Mouse (Mus musculus) adipocyte (in vitro differentiated cells): Measurements from ENCODE around the gene Col6a2.
A peak's percentile ranks its signal among the peaks of the same experiment; 100 is the strongest.

Experiments
- DNase-seq: peaks from one replicate; pipeline ENCODE4 v3.0.0-alpha.2; 2016; ENCODE audit warnings: low spot score

Gene Col6a2

DNA sequence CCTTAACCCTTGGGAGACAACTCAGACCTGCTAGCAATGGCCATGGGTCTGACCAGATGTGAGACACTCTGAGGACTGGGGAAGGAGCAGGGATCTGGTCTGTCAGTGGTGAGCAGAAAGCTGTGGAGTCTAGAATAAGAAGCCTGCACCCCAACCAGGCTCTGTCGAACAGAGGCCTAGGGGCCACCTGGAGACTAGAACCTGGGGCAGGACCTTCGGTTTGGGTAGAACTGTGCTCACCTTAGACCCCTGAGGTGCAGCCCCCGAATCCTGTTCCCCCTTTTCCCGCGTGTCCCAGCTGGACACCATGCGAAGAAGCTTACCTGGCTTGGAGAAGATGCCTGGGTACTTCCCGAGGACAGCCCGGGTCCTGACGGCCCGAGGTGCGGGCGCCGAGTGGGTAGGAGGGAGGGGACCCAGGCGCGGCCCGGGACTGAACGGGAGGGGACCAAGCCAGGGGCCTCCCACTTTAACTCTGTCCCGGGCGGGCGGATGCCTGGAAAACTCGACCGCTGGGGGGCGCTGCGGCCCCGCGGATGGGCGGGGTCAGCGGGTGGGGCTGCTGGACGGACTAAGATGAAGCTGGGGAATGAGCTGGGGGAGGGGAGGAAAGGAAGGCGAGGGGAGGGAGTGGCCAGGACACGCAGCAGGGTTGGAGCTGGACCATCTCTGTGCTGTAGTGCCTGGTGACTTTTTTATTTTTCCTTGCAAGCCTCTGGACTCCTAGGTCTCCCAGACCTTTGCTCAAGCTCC is at the start of gene Col6a2:
Gene Col6a2, minus strand, starts transcription at position 703 of the 753 bp plus-strand sequence.
- peak; percentile 97 for DNase-seq

- DNase-seq, result no peak
Measured at GRCm38 (mm10) chr10:76671939-76672338, 48.5 kb upstream of the Col6a2 start.

GRCm38 (mm10) chr10:76668947-76669284 is 45.5 kb upstream of the Col6a2 start:
- DNase-seq, result peak; percentile 78

DNA sequence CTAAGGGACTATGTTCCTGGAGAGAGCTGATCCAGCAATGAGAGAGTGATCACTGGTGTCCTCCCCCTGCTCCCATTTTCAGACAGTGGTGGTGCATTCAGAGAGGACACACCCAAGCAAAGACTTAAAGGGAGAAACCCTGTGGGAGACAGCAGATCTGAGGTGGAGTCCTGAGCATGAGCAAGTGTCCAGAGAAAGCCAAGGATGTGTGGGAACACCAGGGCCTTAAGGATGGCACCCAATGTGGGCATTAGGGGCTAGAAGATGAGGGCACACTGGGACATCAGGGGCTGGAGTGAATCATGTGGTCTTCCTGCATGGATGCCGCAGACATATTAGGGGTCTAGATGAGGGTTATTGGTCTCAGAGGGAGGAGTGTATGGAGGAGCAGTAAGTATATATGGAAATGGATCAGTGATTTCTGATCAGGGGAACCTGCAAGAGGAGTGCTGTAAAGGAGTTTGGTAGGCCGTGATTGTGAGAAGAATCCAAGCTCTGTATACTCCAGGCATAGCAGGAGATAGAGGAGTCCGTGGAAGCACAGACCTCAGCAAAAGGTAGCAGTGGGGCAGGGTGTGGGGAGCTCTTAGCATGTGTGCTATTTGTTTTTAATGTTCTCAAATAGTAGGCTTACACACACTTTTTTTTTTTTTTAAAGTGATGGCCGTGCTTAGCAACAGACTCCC is 45.0 kb upstream of the Col6a2 start:
- DNase-seq, result peak; percentile 39

DNA sequence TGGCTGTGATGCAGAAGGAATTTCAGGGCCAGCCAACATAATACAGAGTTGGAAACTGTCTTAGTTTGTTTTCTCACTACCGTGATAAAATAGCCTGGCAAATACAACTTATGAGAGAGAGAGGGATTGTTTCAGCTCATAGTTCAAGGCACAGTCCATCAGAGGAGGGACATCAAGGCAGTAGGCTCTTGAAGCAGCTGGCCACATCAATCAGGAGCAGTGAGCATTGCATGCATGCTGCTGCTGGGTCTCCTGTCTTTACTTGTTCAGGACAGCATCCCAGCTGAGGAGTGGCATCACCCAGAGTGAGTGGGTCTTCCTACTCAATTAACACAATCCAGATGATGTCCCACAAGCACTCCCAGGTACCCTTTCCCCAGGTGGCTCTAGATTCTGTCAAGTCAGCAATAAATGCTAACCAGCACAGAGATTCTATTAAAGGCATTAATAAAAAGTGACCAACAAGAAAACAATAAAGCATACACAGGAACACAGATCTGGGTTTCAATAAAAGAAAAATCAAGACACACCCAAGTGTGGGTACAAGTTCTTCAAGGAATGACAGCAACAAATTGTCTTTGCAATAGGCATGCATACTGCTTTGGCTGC is 43.9 kb upstream of the Col6a2 start:
- DNase-seq, result peak; percentile 24

DNA sequence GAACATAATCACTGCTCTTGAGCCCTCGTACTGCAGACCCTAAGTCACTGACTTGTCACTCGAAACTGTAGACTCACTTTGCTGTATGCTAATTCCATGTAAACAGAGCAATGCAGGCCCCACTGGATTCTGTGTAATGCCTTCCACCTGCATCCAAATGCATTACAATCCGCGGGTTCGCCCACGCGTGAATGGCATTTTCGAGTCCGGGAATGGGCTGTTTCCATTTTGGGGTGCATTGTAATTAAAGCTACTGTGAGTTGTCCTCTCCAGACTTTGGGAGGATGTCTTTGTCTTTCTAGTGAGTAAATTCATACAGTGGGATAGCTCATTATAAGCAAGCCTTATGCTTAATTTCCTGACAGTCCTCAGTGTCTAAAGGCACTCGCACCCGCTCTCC is 42.1 kb upstream of the Col6a2 start:
- DNase-seq, result no peak

DNA sequence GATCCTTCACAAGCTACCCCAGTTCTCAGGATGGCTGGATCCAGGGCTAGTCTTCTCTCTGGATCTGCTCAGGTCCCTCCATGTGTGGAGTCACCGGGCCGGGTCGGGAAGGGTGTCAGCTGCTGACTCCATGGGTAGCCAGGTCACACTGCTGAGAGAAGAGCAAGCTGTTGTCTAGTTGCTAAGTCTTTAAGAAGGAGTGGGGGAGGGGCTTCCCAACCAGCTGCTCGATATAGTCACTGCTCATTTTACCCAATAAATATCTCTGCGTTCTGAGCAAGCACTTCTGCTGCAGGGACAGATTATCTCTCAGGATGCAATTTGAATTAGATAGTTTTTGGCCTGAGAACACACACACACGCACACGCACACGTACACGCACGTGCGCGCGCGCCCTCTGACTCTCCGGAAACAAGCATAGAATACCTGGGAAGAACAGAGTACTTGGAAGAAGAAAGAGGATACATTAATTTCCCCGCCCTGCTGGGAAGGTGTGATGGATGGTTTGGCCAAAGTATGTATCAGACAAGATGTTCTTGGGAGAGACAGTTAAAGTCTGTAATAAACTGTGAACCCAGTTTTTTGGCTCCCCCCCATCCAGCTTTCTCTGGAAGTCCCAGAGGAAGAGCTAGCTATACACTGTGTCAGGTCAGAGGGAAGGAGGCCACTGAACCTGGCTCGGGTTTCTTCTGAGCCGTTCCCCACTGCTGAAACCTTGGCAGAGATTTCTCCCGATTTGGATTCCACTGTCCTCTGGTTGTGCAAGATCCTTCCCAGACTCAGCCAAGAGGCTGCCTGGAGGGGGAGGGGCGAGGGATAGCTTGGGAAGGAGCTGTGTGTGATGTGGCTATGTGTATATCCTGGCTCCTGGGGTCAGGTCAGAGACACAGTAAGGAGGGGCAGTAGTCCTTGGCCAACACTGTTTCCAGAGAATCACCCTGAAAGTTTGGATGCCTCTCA is 41.0 kb upstream of the Col6a2 start:
- DNase-seq, result peak; percentile 99

GRCm38 (mm10) chr10:76653345-76654336 is 30.2 kb upstream of the Col6a2 start:
- DNase-seq, result peak; percentile 74

- no peak for DNase-seq
Measured at GRCm38 (mm10) chr10:76650662-76651342, 27.4 kb upstream of the Col6a2 start.

DNA sequence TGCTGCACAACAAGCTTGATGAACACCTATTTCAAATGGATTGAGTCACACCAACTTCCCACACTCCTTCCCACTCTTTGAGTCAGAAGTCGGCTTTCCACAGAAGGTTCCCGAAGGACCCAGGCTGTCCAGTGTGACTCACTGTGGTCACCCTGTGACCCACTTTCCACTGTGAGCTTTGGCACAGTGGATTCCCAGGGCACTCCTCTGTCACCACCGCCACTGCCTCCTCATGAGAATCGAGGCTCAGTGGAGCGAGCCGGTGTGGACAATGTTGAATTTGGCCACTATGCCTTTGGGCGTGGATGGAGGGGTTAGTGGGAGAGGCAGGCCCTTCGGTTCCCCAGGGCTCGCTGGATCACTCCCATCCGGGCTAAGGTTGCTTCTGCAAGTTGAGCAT is 25.3 kb upstream of the Col6a2 start:
- DNase-seq, result peak; percentile 93

DNA sequence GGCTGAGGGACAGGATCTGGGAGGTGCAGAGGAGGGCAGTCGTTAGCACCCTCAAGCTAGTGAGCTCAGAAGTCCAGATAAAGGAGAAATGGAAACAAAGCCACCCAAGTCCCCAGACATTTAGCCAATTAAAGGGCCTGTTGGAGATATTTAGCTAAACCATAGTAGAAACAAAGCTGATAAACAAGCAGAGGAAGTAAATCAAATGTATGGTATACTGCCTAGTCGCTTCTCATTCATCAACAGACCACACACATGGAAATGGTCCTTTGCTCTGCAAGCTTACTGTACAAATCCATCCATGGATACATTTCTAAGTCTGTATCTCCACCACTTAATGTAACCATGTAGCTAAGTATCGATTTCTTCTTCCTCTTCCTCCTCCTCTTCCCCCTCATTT is 24.0 kb upstream of the Col6a2 start:
- DNase-seq, result no peak

GRCm38 (mm10) chr10:76645686-76646085 is 22.3 kb upstream of the Col6a2 start:
- DNase-seq, result no peak

DNA sequence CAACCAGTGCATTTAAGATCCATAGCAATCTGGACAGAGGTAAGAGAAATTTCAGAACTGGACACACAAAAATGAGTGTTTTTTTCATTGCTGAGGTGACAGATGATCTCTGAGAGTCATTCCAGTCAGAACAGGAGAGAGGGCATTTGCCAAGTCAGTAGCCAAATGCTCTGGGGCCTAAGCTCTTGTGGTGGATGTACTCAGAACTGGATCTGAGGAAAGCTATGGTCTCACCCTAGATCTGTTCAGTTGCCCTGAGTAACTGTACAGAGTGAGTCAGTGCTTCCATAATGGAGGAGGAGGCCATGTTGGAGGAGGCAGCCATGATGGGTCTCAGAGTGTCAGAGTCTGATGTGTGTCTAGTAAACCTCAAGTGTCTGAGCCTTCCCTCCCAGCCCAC is 21.6 kb upstream of the Col6a2 start:
- DNase-seq, result no peak

DNA sequence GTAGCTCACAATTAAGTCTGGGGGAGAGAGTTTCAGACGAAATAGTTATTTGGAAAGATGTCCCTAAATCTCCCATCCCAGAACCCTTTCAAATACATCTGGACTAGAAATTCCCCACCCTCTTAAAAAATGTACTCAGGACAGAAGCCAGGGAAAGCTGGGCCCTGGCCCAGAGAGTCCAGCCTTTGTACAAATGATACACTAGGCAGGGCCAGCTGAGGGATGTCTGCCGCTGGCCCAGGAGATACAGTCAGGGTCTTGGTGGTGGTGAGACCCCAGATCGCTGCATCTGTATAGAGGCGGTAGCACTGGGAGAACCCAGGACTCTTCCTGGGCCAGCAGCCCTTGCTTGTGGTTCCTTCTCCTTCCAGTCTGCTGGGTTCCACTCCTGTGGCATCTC is 20.6 kb upstream of the Col6a2 start:
- DNase-seq, result peak; percentile 52

DNA sequence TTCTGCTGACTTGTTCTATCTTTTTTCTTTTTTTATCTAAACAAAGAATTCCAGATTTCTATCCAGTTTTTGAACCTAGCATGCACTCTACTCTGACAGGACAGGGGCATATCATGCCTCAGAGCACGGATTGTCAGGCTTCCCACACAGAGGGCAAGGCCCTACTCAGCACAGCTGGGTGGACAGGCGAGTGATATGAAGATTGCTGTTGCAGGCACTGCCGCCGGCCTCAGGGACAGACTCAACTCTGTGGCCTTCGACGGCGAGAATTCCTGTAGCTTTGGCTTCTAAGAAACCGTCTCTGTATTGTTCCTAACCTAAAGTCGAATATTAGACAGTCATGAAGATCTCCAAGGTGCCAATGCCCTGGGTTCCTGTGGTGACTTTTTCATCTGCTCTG is 20.0 kb upstream of the Col6a2 start:
- DNase-seq, result peak; percentile 36

- DNase-seq, result peak; percentile 41
Measured at GRCm38 (mm10) chr10:76642628-76643434, 19.4 kb upstream of the Col6a2 start.

- DNase-seq, result peak; percentile 56
Measured at GRCm38 (mm10) chr10:76641894-76642627, 18.6 kb upstream of the Col6a2 start.

DNA sequence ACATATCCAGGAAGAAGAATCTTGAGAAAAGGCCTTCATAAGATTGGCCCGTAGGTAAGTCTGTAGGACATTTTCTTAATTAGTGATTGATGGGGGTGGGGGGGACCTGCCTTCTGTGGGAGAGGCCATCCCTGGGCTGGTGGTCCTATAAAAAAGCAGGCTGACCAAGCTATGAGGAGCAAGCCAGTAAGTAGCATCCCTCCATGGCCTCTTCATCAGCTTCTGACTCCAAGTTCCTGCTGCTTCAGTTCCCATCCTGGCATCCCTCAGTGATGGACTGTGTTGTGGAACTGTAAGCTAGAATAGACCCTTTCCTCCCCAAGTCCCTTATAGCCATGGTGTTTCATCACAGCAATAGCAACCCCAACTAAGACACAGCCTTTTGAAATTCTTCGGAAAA is 16.5 kb upstream of the Col6a2 start:
- DNase-seq, result no peak

DNA sequence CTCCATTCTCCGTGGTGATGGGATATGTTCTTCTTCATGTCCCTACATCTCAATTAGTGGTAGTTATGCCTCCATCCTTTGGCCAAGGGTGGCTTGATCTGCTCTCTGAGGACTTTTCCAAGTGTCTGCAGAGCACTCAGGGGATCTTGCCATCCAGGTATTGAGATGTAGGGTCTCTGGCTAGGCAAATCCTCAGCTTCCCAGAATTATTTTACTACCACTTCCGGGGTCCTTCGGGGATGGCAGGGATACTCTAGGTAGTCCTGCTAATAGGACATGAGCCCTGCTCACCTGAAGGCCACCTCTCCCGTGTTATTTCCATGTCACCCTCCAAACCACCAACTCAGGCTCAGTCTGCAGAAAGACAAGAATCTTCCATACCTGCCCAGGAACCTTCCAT is 13.2 kb upstream of the Col6a2 start:
- DNase-seq, result no peak
